Mouse (Mus musculus) liver, embryonic 14.5 days (tissue): Measurements from ENCODE around the gene Dus1l.

Source experiments
- CTCF ChIP-seq: IDR thresholded peaks from 2 replicates; pipeline ENCODE4 v1.5.1; 2016; ENCODE audit warnings: antibody characterized with exemption, low read depth, control low read depth
- EP300 ChIP-seq: IDR thresholded peaks from 2 replicates; pipeline ENCODE4 v1.6.1; 2016; ENCODE audit warnings: antibody characterized with exemption, low read depth

DNA sequence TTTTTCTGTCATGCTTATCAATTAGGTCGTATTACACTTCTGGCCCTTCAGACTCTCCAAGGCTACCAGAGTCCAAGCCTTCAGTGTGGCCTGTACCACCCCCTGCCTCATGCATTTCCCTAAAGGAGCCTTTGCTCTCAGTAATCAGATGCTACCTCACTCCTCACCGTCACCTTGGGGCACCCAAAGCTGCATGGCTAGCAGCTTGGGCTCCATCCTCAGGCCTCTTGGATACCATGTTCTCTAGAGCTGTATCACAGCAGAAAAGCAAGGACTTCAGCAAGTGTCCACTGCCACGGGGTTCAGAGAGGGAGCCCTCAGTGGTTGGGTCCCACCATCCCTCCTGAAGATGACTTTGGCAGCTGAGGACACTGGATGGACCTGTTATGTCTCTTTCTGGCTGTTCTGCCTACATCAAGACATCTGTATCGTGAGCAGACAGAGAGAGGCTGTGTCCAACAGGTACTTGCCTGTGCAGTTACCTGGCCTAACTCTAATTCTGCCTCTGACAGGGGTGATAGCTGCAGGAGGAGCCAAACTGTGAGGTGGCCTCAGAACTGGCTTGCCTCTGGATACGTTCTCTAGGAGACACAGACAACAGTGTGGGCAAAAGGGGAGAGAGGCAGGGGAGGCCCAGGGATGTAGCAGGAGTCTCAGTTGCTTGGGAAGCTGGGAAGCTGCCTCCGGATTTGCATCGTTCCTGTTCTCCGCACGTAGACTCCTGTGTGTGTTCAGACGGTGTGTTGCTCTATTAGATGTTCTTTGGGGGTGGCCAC, 33.7 kb upstream of the Dus1l start:
- TF ChIP-seq CTCF: no peak
- no peak for TF ChIP-seq EP300
